Mouse (Mus musculus) c-Kit-positive CD71-positive TER-119-negative erythroid progenitor cells, embryonic 14.5 days (primary cell): ENCODE results near the gene Mpp1.
"Not testable (repeated sequence)": the region's sequence is repeated elsewhere in the genome, so short reads cannot be mapped to it uniquely, and the experiment has no call there.

Experiments used
- DNase-seq: peaks from one replicate; pipeline ENCODE4 v3.0.0-alpha.2; 2013; ENCODE audit warnings: low read depth

The Mpp1 gene

DNA sequence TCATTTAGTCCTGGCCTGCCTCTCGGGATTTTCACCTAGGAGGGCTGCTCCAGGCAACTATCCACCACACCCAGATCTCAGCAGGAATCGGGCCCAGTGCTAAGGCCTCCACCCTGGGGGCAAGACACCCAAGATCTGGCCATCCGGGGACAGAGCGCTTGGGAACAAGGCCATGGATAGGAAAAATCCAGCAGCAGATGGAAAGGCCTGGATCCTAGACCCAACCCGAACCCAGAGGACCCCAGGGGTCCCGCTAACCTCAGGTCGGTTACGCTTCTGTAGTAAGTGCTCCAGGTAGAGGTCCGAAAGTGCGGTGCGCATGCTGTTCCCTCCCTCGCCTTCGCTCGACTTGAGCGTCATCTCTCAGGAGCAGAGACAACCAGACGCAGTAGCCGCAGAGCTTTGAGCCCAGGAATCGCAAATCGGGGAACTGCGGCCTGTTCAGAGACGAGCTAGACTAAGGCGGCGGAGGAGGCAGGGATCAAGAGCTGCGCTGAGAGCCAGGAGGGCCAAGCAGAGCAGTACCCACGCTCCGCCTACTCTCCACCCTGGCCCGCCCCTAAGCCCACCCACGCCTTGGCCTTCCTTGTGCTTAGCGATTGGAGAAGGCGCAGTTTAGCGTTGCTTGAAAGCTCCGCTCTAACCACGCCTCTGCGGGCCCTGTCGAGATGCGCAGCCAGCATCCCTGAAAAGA, at the start of gene Mpp1:
Gene Mpp1 (minus strand): TSS at position 550 of the 694 bp plus-strand sequence.
- peak; percentile 71 for DNase-seq

DNA sequence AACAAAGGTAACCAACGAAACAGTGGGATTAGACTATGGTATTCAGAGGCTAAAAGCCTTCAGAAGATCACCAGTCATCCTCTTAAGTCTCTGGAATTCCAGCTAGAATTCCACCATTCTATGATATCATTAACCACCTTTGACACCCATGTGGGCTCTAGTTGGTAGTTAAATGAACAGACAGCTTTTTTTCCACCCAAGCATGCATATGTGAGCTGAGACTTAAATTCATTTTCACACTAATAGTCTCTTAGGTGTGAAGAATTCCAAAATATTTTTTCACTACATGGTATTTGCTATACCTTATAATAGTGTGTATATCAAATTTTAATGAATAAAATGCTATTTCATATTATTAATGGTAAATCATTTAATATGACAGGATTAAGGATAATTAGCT, 32.9 kb upstream of the Mpp1 start, which contains the start of gene Smim9:
Gene Smim9 (minus strand): TSS at position 101 of the 400 bp plus-strand sequence.
- no peak for DNase-seq

DNA sequence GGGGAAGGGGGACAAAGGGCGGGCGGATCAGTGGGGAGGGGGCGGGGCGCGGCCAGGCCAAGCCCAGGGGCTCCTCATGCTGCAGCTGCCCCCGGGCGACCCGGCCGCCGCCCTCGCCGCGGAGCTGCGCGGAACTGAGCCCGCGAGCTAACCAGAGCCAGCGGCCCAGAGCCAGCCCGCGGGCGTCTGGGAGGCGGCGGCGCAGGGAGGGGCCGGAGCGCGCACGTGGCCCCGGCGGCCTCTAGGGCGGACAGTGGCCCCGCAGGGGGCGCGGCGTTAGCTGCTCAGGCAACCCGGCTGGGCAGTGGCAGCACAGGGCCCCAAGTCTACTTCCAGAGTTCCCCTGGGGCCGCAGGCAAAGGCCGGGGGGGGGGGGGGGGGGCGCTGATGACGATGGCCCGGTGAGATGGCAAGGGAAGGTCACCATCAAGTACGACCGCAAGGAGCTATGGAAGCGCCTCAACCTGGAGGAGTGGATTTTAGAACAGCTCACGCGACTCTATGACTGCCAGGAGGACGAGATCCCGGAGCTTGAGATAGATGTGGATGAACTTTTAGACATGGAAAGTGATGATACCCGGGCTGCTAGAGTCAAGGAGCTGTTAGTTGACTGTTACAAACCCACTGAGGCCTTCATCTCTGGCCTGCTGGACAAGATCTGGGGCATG, 24.9 kb upstream of the Mpp1 start:
- DNase-seq: no peak

DNA sequence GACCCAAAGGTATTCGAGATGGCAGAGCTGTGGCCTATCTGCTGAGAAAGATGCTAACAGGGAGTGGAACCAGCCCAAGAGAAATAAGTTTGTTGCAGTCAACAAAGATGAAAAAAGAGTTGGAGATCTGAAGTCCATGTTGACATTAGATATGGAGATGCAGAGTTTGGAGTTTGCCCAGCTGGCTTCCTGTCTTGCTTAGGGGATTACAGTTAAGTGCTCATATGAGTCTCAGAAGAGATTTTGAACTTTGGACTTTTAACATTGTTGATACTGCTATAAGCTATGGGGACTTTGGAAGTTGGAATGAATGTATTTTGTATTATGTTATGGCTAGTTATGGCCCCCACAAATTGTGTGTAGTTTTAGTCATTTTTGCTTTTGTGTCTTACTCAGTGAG, 21.4 kb upstream of the Mpp1 start:
- no peak for DNase-seq

DNA sequence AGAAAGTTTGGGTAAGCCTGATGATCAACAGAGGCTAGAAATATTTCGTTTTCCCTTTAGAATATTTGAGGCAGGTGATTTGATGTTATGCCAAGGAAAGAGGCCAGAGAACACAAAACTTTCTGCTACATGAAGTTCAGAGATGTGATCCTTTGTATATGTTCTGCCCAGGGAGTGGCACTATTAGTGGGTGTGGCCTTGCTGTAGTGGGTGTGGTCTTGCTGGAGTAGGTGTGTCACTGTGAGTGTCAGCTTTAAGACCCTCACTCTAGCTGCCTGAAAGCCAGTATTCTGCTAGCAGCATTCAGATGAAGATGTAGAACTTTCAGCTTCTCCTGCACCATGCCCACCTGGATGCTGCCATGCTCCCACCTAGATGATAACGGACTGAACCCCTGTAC, 19.5 kb upstream of the Mpp1 start:
- no peak for DNase-seq

DNA sequence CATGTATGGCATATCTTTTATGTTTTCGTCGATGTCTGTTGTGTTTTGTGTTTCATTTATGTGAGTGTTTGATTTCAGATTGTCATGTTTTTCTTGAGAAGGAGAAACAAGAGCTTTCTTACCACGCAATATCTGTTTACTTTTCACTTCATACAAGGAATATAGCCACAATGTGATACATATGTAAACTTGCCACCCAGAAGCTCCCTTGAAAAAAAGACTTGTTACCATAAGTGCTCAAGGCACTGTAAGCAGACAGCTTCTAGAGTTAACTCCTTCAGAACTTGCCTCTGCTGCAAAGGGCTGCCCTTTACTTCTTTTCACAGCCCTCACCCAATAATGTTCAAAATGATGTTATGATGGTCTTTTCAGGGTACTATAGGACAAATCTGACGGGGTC, 17.6 kb upstream of the Mpp1 start:
- DNase-seq: no peak

DNA sequence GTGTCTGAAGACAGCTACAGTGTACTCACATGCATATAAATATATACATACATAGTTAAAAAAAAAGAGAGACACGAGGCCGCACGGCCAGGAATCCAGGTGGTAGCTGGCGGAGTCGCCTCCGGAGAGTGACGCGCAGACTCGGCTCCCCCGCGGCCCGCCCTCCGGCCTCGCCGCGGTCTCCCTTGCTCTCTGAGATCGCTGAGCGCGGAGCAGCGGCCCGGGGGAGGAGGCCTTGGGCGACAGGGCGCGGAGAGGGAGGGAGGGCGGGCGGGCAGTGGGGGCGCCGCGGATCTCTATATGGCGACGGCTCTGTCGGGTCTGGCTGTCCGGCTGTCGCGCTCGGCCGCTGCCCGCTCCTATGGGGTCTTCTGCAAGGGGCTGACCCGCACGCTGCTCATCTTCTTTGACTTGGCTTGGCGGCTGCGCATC, 12.3 kb upstream of the Mpp1 start:
- DNase-seq: not testable (repeated sequence)

DNA sequence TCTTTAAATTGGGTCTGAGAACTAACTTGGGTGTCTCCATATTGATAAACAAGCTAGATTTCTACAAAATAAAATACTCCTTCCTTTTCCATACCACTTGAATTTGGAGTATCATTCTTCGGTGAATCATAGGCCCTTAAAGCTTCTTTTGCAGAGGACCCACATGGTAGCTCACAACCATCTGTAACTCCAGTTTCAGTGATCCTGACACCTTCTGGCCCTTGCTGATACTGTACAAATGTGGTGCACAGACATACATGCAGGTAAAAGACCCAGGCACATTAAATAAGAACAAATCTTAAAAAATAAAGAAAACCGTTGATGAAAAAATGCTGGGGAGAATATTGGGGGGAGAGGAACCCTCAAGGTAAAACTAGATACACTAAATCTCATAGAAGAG, 7.4 kb upstream of the Mpp1 start:
- no peak for DNase-seq

DNA sequence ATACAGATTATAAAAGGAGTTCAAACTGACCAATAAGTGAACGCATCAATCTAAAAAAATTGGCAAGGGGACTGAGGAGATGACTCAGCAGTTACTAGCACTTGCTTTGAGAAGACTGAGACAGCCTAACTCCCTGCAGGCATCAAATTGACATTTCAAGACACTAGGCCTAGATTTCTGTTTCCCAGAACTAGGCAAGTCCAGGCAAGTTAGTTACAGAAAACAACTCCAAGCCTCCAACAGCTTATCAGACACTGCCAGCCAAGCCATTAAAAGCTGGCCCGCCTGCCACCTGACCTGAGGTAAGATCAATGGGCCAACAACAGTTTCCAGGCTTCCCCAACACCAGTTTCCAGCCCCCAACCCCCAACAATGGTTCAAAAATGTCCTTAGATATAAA, 6.9 kb upstream of the Mpp1 start:
- no peak for DNase-seq

DNA sequence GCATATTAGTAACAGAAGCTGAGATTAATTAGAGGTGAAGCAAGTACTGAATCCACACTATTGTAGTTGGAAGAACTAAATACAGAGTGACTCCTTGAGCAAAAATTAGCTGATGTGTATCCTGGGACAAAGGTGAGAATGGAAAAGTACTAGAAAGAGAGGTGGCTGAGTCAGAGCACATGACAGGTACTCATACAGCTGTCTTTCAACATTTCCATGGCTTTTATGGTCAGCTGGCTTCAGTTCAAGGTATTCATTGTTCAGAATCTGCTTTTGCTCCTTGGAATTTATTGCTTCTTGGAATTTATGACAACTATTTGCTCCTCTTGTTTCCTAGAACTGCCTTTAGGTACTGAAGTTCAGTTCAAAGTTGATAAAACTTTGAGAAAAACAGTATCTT, 6.1 kb upstream of the Mpp1 start:
- no peak for DNase-seq

DNA sequence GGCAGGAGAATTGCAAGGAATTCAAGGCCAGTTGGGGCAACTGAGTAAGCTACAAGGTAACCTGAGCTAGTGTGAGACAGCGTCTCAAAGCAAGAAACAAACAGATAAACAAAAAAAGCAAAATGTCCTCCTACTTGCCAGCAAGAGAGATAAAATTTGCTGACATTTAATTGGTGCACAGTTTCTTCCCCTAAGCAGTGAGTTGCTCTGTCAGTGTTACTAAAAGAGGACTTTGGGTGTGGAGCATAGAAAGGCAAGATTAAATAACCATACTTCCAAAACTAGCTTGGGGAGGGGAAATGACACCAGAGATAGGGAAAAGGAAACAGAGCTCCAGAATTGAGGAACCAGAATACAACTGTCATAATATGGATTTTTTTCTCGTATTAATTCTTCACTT, 1.3 kb downstream of the Mpp1 start:
- DNase-seq: no peak

DNA sequence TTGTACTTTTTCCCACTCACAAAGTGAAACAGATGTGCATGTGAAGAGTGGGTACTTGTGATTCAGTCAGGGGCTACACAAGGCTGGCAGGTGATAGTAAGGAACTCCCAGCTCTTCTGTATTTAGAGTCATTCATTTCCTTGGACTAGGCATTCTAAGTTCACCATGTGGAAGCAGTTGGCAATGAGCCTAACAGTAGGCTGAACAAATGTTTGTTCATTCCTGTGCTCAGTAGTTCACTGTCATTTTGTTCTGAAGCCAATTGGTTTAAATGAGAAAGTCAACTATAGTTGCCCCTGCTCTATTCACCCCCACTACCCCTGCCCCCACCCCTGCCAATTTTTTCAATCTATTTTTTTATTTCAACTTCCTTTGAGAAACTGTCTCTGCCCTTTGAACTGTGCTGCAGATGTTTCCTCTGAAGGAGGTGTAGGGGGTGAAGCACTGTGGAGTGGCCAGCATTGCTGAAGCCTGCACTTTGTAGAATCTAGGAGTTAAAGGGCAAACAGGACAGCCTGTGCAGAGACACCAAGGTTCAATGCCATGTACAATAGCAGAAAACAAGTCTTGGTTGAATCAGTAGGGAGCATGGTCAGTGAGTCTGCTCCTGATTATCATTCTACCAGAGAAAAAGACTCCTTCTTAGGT, 2.4 kb downstream of the Mpp1 start:
- DNase-seq: no peak

DNA sequence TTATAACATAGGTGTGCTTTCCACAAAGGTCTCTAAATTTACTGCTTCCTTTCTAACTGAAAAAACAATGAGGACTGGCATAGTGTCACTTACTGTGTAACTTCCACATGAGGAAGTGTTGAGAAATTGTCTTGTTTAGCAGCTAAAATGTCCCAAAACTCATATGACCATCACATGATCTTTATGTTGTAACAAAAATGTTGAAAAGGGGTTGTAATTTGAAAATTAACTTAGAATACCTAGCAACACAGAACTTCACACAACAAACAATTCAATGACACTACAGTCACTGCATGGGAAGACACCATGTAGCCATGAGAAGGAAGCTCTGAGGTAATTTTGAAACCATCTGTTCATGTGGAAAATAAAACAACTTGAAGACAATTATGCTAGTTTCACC, 3.9 kb downstream of the Mpp1 start:
- DNase-seq: no peak

DNA sequence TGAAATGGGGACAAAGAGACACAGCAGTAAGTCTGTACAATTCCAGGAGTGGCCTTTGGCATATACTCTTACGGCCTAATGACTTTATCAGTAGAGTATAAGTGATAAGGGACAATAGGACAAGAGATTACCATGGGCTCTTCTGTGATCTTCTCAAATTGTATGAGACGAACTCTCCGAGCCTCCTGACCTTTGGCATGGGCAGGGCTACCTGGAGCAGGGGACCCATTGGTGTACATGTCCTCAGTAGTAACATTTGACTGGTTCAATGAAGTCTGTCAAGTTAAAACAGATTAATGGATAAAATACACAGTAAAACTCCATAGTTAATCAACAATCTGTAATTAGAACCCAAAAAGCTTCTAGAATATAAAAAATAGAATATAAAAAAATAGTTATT, 5.2 kb downstream of the Mpp1 start:
- DNase-seq: no peak

DNA sequence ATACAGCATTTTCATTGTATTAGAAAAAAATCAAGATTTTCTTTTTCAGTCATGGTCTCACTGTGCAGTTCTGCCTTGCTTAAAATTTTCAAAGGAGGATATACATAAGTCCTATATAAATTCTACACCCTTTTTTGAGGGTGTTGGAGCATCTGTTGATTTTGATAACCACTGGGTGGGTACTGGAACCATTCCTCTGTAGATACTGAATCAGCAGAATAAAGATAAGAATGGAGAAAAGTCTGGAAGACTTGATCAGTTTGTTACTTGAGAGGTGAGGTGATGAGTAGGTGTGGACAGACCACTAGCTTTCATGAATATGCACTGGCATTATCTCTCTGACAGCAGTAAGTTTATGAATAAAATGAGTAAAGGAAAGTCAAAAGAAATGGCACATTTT, 15.3 kb downstream of the Mpp1 start:
- DNase-seq: no peak

DNA sequence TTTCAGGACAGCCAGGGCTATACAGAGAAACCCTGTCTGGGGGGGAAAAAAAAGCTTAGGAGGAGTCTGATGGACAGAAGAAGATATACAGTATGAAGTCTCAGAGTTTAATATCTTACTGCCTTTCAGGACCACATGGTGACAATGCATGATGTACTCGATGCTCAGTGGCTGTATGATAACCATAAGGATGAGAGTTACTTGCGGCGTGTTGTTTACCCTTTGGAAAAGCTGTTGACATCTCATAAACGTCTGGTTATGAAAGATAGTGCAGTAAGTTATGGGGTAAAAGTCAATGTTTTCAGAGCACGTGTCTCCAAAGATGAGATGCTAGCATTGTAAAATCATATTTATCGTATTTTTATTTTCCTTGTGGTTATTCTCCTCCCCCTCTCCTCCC, 28.5 kb downstream of the Mpp1 start:
- DNase-seq: no peak

DNA sequence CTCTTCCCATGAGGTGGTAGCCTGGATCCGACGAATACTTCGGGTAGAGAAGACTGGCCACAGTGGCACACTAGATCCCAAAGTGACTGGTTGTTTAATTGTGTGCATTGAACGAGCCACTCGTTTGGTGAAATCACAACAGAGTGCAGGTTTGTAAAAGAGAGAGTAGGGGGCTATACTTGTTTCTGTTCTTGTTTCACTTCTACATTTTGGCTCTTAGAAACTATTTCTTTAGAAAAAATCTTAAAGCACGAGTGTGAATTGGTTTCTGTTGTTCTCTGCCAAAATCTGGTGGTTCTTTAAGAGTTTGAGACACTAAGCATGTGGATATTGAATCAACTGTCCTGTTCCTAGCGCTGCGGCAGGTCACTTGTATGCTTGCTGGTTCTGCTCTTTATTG, 32.0 kb downstream of the Mpp1 start:
- DNase-seq: no peak

DNA sequence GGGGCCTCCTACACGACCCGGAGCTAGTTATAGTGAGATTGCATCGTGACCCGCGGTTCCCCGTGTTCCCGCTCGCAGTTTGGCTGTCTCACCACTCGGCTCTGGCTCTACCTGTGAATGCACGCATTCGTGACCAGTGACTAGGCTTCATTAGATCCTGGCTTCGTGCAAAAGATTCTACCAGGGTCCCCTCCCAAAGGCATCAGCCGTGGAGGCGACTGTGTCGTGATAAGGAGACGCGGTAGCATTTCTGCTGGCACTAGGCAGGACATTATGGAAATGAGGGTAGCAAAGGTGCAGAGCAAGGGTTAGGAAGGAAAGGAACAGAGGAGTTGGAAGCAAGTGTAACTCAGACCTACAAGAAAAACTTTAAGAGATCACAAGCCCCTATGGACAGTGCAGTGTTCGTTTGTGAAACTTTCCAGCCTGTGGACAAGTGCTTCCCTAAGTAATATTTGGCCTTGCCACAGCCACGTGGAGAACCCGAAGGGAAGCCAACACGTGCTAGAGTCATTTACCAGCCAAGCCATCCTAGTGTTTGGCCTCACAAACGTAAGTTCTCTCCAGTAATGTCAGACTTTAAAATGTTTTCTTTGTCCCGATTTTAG, 34.5 kb downstream of the Mpp1 start:
- no peak for DNase-seq

DNA sequence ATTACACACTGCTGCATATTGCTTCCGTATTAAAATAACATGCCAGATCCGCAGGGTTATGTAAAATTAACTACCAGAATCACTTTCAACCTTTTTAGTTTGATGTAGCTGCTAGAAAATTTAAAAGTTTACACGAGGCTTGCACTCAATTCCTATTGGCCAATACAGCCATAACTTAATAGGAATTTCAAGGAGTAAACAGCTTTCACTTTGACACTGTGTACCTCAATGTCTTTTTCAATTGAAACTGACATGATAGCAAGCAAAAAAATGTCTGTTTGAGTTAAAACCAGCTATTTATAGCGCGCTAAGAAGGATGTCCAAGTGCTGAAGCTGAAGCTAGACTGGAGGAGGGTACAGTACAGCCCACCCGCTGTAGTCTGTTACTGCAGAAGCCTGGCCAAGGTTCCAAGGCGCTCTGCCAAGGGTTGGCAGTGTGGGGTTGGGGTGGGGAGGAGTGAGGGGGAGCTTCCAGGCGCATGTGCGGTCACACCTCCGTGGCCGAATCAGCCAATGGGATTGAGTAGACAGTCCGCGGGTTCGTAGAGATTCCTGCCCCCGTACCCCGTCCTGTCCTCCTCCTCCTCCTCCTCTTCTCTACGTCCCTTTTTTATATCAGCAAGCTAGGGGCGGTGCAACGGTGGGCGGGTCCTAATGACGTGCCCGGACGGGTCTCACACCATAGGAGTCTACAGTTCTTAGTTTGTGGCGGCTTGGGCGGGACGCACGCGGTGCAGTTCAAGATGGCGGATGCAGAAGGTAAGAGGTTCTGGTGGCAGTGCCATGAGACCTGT, 35.2 kb downstream of the Mpp1 start, which contains the start of gene Dkc1:
Gene Dkc1 (plus strand): TSS at position 486 of the 794 bp plus-strand sequence.
- DNase-seq: peak; percentile 79

DNA sequence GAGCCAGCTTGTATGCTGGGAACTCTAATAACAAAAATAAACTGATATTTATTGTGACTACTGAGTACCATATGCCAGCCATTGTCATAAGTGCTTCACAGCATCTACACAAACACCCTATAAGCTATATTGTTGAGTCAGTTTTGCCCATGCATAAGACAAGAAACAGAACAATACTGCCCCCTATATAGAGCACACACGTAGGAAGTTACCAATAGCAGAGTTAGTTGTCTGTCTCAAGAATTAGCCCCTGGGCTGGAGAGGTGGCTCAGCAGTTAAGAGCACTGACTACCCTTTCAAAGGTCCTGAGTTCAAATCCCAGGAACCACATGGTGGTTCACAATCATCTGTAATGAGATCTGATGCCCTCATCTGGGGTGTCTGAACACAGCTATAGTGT, 45.2 kb downstream of the Mpp1 start:
- no peak for DNase-seq

DNA sequence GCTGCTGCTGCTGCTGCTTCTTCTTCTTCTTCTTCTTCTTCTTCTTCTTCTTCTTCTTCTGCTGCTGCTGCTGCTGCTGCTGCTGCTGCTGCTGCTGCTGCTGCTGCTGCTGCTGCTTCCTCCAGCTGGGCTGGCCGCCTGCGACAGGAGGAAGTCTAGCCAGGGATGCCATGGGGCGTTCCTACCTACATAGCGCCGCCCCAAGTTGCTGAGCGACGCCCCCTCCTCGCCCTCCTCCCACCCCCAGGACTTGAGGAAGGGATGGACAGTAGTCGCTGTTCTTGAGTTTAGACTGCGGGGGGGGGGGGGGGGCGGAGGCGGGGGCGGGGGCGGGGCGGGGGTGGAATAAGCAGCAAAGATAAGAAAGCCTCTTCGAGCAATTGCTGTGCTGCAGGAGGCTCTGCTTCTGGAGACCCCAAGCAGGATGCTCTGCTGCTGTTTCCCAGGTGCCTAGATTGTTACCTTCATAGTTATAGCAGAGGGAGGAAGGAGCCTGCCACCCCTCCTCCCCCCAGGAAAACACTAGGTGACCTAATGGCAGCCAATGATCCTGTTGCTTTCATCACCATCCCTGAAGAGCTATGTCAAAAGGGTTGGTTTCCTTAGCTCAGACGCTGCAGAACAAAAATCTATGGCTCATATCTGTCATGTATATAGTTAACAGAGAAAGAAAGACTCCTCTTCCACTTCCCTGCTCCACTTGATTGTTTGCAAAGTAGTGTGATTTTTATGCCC, 45.9 kb downstream of the Mpp1 start, which contains the start of gene Gab3:
Gene Gab3 (minus strand): TSS at position 685 of the 735 bp plus-strand sequence.
- DNase-seq: no peak
